Mouse (Mus musculus) myocyte (in vitro differentiated cells): ENCODE measurements at regions not wholly inside any gene's neighbourhood (a gene's known extent, or its start where the extent isn't known, plus 50 kb on each side); places are given as distances from the start of the nearest gene placed in this dataset.

ENCODE experiments used
- CEBPB ChIP-seq: IDR thresholded peaks from 2 replicates; pipeline ENCODE4 v1.6.1; 2011; ENCODE audit warnings: mild to moderate bottlenecking, moderate library complexity; ENCODE audit not compliant: poor library complexity, insufficient read depth, severe bottlenecking
- E2F4 ChIP-seq: IDR thresholded peaks from one replicate; pipeline ENCODE4 v1.6.1; 2011; ENCODE audit warnings: mild to moderate bottlenecking, control low read depth, moderate library complexity; ENCODE audit not compliant: insufficient read depth
- MAX ChIP-seq: IDR thresholded peaks from one replicate; pipeline ENCODE4 v1.6.1; 2011; ENCODE audit warnings: low read depth, mild to moderate bottlenecking, control low read depth
- MYOG ChIP-seq, 3 experiments: IDR thresholded peaks; one replicate each; pipeline ENCODE4 v1.6.1; 2011; ENCODE audit warnings: control low read depth in 2 of 3, low read depth in 2 of 3, mild to moderate bottlenecking in 2 of 3; ENCODE audit not compliant: insufficient read length in 2 of 3, control insufficient read depth in 1 of 3, insufficient read depth in 1 of 3
- POLR2A ChIP-seq: IDR thresholded peaks from one replicate; pipeline ENCODE4 v1.6.1; 2011; ENCODE audit warnings: low read depth, mild to moderate bottlenecking, control low read depth, moderate library complexity; ENCODE audit not compliant: insufficient read length
- POLR2AphosphoS2 ChIP-seq: IDR thresholded peaks from one replicate; pipeline ENCODE4 v1.6.1; 2011; ENCODE audit warnings: low read depth, control low read depth; ENCODE audit not compliant: insufficient read length
- USF1 ChIP-seq: IDR thresholded peaks from one replicate; pipeline ENCODE4 v1.6.1; 2011; ENCODE audit warnings: low read depth, mild to moderate bottlenecking, control low read depth, moderate library complexity

DNA sequence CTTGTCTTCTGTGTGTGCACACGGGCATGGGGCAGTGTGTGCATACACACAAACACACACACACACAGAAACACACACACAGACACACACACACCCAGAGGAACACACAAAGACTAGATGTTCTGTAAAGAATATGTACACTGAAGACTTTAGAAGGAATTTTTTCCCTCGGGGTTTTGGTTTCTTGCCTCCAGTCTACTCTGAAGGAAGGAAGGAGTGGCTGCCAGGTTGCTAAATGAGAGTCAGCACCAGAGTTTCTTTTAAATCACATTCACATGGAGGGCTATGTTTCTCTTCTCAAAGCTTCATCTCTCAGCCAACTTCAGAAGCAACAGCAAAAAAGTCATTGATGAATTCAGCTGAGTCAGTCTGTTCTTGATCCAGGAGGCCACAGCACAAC, 61.8 kb upstream of the Irf2bp2 start:
- no peak for TF ChIP-seq POLR2A
- TF ChIP-seq MAX: no peak
- TF ChIP-seq USF1: no peak
- TF ChIP-seq MYOG (IDR thresholded peaks at IDR 0.05; ENCODE audit: control insufficient read depth in 1 of 3, insufficient read depth in 1 of 3, insufficient read length in 2 of 3, low read depth in 2 of 3): no peak
- TF ChIP-seq POLR2AphosphoS2: no peak
- TF ChIP-seq E2F4: no peak
- TF ChIP-seq CEBPB: no peak
